Mouse (Mus musculus): ENCODE measurements around the gene Zfp316. TPM values are rescaled to one million over a fixed set of nuclear protein-coding genes. Genes with fewer than 3 reads are reported as not detected.
A peak's percentile ranks its signal among the peaks of the same experiment; 100 is the strongest.

Zfp316 gene
- total and polyA plus RNA-seq, 2 experiments: 1.9 to 2.3 TPM

DNA sequence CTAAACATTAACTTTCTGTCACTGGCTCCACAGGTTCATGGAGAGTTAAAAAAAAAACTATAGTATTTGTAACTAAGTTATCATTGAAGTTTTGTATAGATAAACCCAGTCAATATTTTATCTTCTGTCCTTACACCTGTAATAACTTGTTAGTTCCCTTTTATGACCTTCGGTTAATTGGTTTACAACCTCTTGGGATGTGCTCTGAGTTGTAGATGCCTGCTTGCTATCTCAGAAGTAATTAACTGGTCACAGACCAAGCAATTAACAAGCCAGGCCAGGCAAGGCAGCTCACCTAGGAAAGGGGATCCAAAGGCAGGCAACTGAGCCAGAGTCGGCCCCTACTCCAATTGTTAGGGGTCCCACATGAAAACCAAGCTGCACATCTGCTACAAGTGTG, 56.0 kb downstream of the Zfp316 start:
- Histone ChIP-seq H3K27ac (replicated peaks; ENCODE audit: insufficient read depth, low read depth, low read length) (no peak overlapping the region), H3K79me2 (ENCODE audit: control insufficient read depth, insufficient read depth, low read length) (no peaks in the 10 kb centered on the region), H3K4me3 (ENCODE audit: insufficient read depth, low read depth, low read length) (no peak overlapping the region), H3K27me3 (ENCODE audit: control insufficient read depth, insufficient read depth, low read length) (no peaks in the 10 kb centered on the region), H3K36me3 (ENCODE audit: control insufficient read depth, insufficient read depth, low read length) (no peaks in the 10 kb centered on the region), H3K9ac (ENCODE audit: low read depth, low read length) (no peak overlapping the region), H3K4me1 (ENCODE audit: control insufficient read depth, insufficient read depth, low read length) (no peaks in the 10 kb centered on the region)
- TF ChIP-seq POLR2A (IDR thresholded peaks at IDR 0.05; ENCODE audit: extremely low read depth, insufficient read depth, low read length) (no peak), CTCF (IDR thresholded peaks at IDR 0.05; ENCODE audit: low read depth, low read length) (no peak)
- no peak for DNase-seq (ENCODE audit: extremely low read depth, low read depth, low spot score)
- whole genome bisulfite sequencing: 72% methylated on average over 2 of the region's 2 CpGs

DNA sequence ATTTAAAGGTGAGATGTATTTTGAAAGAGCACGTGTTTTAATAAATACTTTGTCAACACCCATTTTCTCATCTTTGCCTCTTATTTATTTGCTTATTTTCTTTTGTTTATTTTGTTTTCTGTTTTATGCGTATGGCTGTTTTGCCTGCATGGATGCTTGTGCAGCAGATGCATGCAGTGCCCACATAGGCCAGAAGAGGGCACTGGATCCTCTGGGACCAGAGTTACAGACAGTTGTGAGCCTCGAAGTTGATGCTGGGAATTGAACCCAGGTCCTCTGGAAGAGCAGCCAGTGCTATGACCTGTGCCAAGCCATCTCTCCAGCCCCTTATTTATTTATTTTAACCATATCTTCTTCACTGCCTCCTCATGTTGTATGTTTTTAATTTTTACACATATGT, 64.8 kb downstream of the Zfp316 start:
- TF ChIP-seq POLR2A (IDR thresholded peaks at IDR 0.05; ENCODE audit: extremely low read depth, insufficient read depth, low read length) (no peak), CTCF (IDR thresholded peaks at IDR 0.05; ENCODE audit: low read depth, low read length) (peak; percentile 50)
- Histone ChIP-seq H3K79me2 (ENCODE audit: control insufficient read depth, insufficient read depth, low read length) (no peaks in the 10 kb centered on the region), H3K36me3 (ENCODE audit: control insufficient read depth, insufficient read depth, low read length) (no peaks in the 10 kb centered on the region; the same call in 1 of the 2 replicates), H3K4me3 (ENCODE audit: insufficient read depth, low read depth, low read length) (no peak overlapping the region), H3K27me3 (ENCODE audit: control insufficient read depth, insufficient read depth, low read length) (no peaks in the 10 kb centered on the region), H3K27ac (replicated peaks; ENCODE audit: insufficient read depth, low read depth, low read length) (no peak overlapping the region), H3K4me1 (ENCODE audit: control insufficient read depth, insufficient read depth, low read length) (no peaks in the 10 kb centered on the region), H3K9ac (ENCODE audit: low read depth, low read length) (no peak overlapping the region)
- DNase-seq (ENCODE audit: extremely low read depth, low read depth, low spot score): no peak
- WGBS: 81% methylated on average over 3 of the region's 3 CpGs

Other genes with a start within 250 kb of the Zfp316 start
- 10.8 and 11.5 TPM in 2 replicates for gene Rnf216, start 157.0 kb downstream of the Zfp316 start, total RNA-seq (2014; rRNA removed)
- gene Rnf216, start 157.0 kb downstream of the Zfp316 start, polyA plus RNA-seq (2012; rRNA removed): 10.4 and 12.1 TPM in 2 replicates
- not detected in 2 replicates for gene Olfr718-ps1, start 122.4 kb downstream of the Zfp316 start, total RNA-seq (2014; rRNA removed)
- gene Olfr718-ps1, start 122.4 kb downstream of the Zfp316 start, polyA plus RNA-seq (2012; rRNA removed): not detected in 2 replicates
- 3.1 and 4.6 TPM in 2 replicates for gene Rbak, start 89.2 kb downstream of the Zfp316 start, total RNA-seq (2014; rRNA removed)
- gene Rbak, start 89.2 kb downstream of the Zfp316 start, polyA plus RNA-seq (2012; rRNA removed): 0.82 and 1.2 TPM in 2 replicates
- gene Spdye4b, start 89.0 kb downstream of the Zfp316 start, total RNA-seq (2014; rRNA removed): not detected in 2 replicates
- gene Spdye4b, start 89.0 kb downstream of the Zfp316 start, polyA plus RNA-seq (2012; rRNA removed): not detected in 2 replicates
- gene Spdye4a, start 43.1 kb downstream of the Zfp316 start, total RNA-seq (2014; rRNA removed): not detected in 2 replicates
- not detected in 2 replicates for gene Spdye4a, start 43.1 kb downstream of the Zfp316 start, polyA plus RNA-seq (2012; rRNA removed)
- gene Zfp12, start 34.9 kb downstream of the Zfp316 start, total RNA-seq (2014; rRNA removed): 6.4 and 7.2 TPM in 2 replicates
- gene Zfp12, start 34.9 kb downstream of the Zfp316 start, polyA plus RNA-seq (2012; rRNA removed): 3.7 and 4.6 TPM in 2 replicates
- gene Zfp853, start 23.6 kb upstream of the Zfp316 start, total RNA-seq (2014; rRNA removed): 0.28 TPM in 1 of 2 replicates, not detected in the other
- gene Zfp853, start 23.6 kb upstream of the Zfp316 start, polyA plus RNA-seq (2012; rRNA removed): 0.07 and 0.11 TPM in 2 replicates
- gene E130309D02Rik, start 45.3 kb upstream of the Zfp316 start, total RNA-seq (2014; rRNA removed): 4.3 and 6.8 TPM in 2 replicates
- gene E130309D02Rik, start 45.3 kb upstream of the Zfp316 start, polyA plus RNA-seq (2012; rRNA removed): 12.8 and 14.8 TPM in 2 replicates
- 13.0 and 14.0 TPM in 2 replicates for gene Zdhhc4, start 59.2 kb upstream of the Zfp316 start, total RNA-seq (2014; rRNA removed)
- gene Zdhhc4, start 59.2 kb upstream of the Zfp316 start, polyA plus RNA-seq (2012; rRNA removed): 37.9 and 42.5 TPM in 2 replicates
- gene Grid2ip, start 87.3 kb upstream of the Zfp316 start, total RNA-seq (2014; rRNA removed): not detected in 2 replicates
- gene Grid2ip, start 87.3 kb upstream of the Zfp316 start, polyA plus RNA-seq (2012; rRNA removed): 0.13 TPM in 1 of 2 replicates, not detected in the other
- gene Kdelr2, start 133.8 kb upstream of the Zfp316 start, total RNA-seq (2014; rRNA removed): 130 and 145 TPM in 2 replicates
- gene Kdelr2, start 133.8 kb upstream of the Zfp316 start, polyA plus RNA-seq (2012; rRNA removed): 114 and 122 TPM in 2 replicates
- 12.4 TPM in 2 replicates for gene Daglb, start 194.6 kb upstream of the Zfp316 start, total RNA-seq (2014; rRNA removed)
- gene Daglb, start 194.6 kb upstream of the Zfp316 start, polyA plus RNA-seq (2012; rRNA removed): 14.9 and 17.4 TPM in 2 replicates